Mouse (Mus musculus) heart, postnatal 14 days (tissue): Measurements from ENCODE around the gene Coa5. TPM values are rescaled to one million over a fixed set of nuclear protein-coding genes. Genes with fewer than 3 reads are reported as not detected.

Source experiments
- DNase-seq, 2 experiments: peaks; one replicate each; pipeline ENCODE4 v3.0.0; 2021 to 2022
- intact Hi-C: fragments of 180-260 bp; cut with DNase I; formaldehyde crosslinking; loops from one replicate; pipeline ENCODE4 v1.15.1; 2025
- total RNA-seq, 2 experiments: library from RNA; stranded (reverse); gene quantifications; 2 replicates each; pipeline ENCODE4 v1.2.3; 2021

The Coa5 gene
- total RNA-seq, 2 experiments from 2014 or later: 86.9 to 98.1 TPM

DNA sequence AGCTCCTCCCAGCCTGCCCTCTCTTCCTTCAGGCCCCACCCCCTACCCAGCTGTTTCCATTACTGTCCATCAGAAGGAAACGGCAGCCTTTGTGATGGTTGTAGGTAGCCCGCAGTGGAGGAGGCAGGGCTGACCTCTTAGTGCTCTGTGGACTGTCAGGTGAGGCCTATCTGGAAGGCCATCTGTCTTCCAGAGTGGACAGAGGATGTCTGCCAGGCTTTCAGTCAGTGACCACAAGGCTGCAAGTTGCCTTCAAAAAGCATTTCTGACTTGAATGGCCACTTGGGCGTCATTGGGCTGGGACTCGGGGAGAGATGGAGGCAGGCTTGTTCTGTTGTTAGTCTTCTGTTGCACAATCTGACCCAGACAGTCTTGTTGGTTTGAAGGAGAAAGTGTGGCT, 50.4 kb downstream of the Coa5 start:
- DNase-seq: no peak
- intact Hi-C loops: no loop called here

DNA sequence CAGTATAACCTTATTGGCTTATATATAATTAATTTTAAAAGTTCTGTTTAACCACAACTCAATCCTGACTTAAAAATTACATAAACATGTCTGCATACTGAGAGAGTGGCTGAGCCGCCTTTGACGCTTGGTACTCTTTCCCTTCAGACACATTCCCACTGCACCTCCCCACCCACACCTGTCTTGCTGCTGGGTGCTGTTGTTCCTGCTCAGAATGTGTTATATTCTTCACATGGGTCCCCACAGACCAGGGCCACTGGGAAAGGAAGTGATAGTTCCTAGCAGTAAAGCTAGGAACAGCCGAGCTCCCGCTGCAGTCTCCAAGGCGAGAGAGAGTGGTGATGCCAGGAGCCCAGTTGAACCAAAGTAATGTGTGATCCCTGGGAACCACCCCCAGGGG, 51.8 kb downstream of the Coa5 start:
- intact Hi-C loops: no loop called here
- no peak for DNase-seq

DNA sequence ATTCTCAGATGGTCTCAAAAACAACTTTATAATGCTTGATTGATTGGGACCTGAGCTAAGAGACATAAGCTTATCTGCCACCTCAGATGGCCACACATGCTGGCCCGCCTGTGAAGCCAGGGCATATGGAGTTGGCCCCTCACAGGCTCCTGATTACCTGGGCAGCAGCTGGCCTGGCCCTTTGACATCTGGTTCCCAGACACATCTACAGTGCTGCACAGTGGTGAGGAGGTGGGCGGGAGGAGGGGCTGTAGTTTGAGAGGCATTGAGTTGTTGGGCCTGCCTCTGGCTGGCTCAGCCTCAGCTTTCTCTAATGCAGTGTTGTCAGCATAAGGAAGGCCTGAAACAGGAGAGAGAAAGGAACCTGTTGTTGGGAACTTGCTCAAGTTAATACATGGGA, 53.2 kb downstream of the Coa5 start:
- DNase-seq: no peak
- intact Hi-C loops: no loop called here

DNA sequence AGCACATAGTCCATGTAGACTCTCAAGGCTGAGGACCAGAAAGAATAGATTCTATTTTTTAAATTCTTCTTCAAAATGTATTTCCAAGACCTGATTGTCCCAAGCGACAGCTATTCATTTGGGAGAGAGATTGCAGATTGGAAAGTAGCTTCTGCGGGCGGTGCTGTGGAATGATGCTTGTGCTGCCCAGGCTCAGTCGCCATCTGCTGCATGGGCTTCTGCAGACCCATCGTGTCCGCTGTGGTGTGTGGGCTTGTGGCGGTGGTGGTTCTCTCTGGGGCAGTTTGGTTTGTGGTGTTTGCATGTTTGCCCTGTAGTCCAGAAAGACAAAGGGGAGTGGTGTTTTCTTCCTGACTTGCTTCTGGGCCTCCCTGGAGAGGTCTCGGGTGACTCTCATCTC, 53.7 kb downstream of the Coa5 start:
- DNase-seq: no peak
- intact Hi-C loops: no loop called here

DNA sequence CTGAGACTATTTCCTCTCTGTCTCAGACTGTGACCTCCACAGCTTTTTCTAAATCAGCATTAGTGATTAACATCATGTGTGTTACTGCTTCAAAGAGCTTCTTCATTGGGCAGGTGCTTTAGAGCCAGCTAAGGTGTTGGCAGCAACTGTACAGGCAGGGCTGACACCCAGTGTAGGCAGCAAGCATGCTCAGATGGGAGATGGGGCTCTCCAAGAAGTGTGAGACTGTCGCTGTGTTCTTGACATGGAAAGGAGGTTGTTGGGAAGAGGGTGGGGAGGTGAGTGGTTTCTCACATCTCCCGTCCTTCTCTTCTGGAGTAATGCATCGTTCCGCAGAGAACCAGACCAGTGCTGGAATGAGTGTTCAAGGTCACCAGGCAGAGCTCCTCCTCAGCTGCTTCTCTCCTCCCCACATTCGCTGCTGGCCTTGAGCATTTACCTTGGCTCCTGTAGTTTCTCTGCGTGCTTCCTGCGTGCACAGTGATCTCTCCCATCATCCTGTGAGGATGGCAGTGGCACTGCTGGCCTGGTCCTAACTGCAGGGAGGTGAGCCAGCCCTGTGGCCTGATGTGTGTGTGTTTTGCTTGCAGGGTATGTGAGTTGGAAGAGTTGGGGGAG, 61.0 kb downstream of the Coa5 start:
- DNase-seq: no peak
- intact Hi-C loops: no loop called here

DNA sequence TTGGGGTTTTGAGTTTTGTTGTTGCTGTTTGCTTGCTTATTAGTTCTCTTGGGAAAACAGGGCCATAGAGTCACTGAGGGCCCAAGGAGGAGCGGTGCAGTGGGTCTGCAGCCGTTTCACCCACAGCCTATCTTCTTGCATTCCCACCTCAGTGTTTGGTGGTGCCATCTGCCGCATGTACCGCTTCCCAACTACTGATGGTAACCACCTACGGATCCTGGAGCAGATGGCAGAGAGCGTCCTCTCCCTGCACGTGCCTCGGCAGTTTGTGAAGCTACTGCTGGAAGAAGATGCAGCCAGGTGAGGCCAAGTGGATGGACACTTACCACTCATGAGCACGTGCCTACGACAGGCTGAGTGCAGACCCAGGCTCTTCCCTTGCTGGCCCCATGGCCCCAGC, 61.8 kb downstream of the Coa5 start:
- DNase-seq: no peak
- intact Hi-C loops: no loop called here

Other genes with a start within 250 kb of the Coa5 start
- gene Cnga3, start 215.7 kb downstream of the Coa5 start, total RNA-seq: under 1 TPM; 0.24 to 0.32 TPM
- gene Inpp4a, start 130.2 kb downstream of the Coa5 start, total RNA-seq: 10 to 100 TPM; 17.2 to 17.3 TPM
- 10 to 100 TPM; 32.6 to 33.7 TPM for gene Unc50, start within 50 bp of the Coa5 start, total RNA-seq
- 10 to 100 TPM; 16.2 to 16.9 TPM for gene Mgat4a, start 110.9 kb upstream of the Coa5 start, total RNA-seq